Mouse (Mus musculus) cerebellum, adult 2 months (tissue): ENCODE data around the gene Klhl2.

Experiments
- CTCF ChIP-seq: fragments of 200-500 bp; IDR thresholded peaks from 2 replicates; pipeline ENCODE4 v1.5.1; 2011; ENCODE audit warnings: low read depth, mild to moderate bottlenecking, control low read depth, low read length, moderate library complexity, borderline replicate concordance; ENCODE audit not compliant: insufficient read depth
- POLR2A ChIP-seq: fragments of 200-500 bp; IDR thresholded peaks from 2 replicates; pipeline ENCODE4 v1.6.1; 2011; ENCODE audit warnings: low read length, control low read depth, borderline replicate concordance; ENCODE audit not compliant: insufficient read depth

GRCm38 (mm10) chr8:64690306-64690705, 159.5 kb downstream of the Klhl2 start:
- TF ChIP-seq CTCF (no peak), POLR2A (no peak)
